Mouse (Mus musculus): ENCODE data around the gene 9230102O04Rik.

- TF ChIP-seq JUND (conservative IDR thresholded peaks at IDR 0.05; ENCODE audit: low read depth, low read length) (no peak), POLR2A (IDR thresholded peaks at IDR 0.05; ENCODE audit: low read depth, low read length) (no peak), CTCF (conservative IDR thresholded peaks at IDR 0.05 in 1 of 2, IDR thresholded peaks at IDR 0.05 in 1 of 2; ENCODE audit: low read depth in 2 of 2, low read length in 2 of 2) (no peak), EP300 (IDR thresholded peaks at IDR 0.05; ENCODE audit: low read length) (no peak), ELF1 (IDR thresholded peaks at IDR 0.05; ENCODE audit: low read depth, low read length) (no peak), SIN3A (IDR thresholded peaks at IDR 0.05; ENCODE audit: low read length) (no peak), KAT2A (IDR thresholded peaks at IDR 0.05; ENCODE audit: insufficient replicate concordance, low read length) (no peak), HCFC1 (IDR thresholded peaks at IDR 0.05; ENCODE audit: low read depth, low read length) (no peak), CHD1 (IDR thresholded peaks at IDR 0.05; ENCODE audit: low read depth, low read length) (no peak), TBP (conservative IDR thresholded peaks at IDR 0.05; ENCODE audit: low read depth, low read length) (no peak), CHD2 (IDR thresholded peaks at IDR 0.05; ENCODE audit: low read length) (no peak)
Measured at GRCm38 (mm10) chr2:9893272-9893953, 4.1 kb upstream of the 9230102O04Rik start.
